ENCODE assay signal across 8 mouse cellular contexts in the genomic region with DNA sequence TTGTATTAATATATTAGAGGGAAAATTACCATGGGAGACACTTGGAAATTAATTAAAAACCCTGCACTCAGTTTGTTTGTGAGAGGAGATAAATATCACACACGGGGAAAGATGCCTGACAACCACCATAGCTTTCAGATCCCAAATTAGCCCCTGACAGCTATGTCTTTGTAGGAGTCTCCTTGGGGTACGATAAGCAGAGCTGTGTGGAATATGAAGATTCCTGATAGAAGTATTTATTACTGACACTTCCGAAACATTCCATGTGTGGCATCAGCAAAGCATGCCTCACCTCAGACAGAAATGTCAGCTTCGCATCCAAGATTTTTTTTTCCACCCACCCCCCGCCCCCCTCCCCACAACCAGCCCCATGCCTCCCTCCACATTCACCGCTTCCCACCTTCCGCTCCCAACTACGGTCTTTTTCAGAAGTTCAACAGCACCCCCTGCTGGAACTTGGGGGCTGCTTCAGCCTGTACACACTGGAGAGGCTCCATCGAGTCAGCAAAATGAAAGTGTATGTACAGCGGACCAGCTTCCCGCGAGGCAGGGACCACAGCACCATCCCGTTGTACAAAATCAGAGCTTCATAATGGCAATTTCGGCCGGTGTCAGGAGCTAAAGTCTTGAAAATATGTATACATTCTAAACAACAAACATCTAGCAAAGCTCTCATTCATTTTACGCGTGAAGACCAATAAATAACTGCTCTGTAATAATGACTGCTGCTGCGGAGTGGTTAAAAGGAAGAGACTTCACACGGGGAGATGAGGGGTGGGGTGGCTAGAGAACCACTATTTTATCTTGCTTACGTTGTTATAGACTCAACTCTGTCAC.
DNase-seq lines count a peak whose midpoint lies in the region; ATAC-seq and TF ChIP-seq lines count a peak whose summit lies in the region.

No protein-coding gene starts in this region.

- H3K9me3 ChIP-seq in forebrain, embryonic 10.5 days, result no peaks in the 10 kb centered on the region
- H3K9me3 ChIP-seq in heart, embryonic 16.5 days (replicated peaks; ENCODE audit: control insufficient read depth, low read length), result no peaks in the 10 kb centered on the region
- H3K9me3 ChIP-seq in liver, embryonic 14.5 days (ENCODE audit: control insufficient read depth, low read length), result no peaks in the 10 kb centered on the region
- H3K9me3 ChIP-seq in neural tube, embryonic 11.5 days (ENCODE audit: control insufficient read depth, low read length), result no peaks in the 10 kb centered on the region
- no peaks in the 10 kb centered on the region for H3K9me3 ChIP-seq in stomach, embryonic 16.5 days (replicated peaks; ENCODE audit: control insufficient read depth, low read length)

- H3K4me1 ChIP-seq in forebrain, embryonic 10.5 days, result peaks cover 9% of the 10 kb centered on the region; the same call in 1 of the 2 replicates
- H3K4me1 ChIP-seq in heart, embryonic 16.5 days (ENCODE audit: control insufficient read depth, insufficient read depth, low read length), result no peaks in the 10 kb centered on the region
- no peaks in the 10 kb centered on the region; a peak in 1 of 4 replicates for H3K4me1 ChIP-seq in liver, embryonic 14.5 days (replicated peaks; ENCODE audit: control insufficient read depth in 2 of 2, insufficient read depth in 2 of 2, low read length in 1 of 2)
- H3K4me1 ChIP-seq in neural tube, embryonic 11.5 days (ENCODE audit: control insufficient read depth, insufficient read depth, low read length), result no peaks in the 10 kb centered on the region
- H3K4me1 ChIP-seq in stomach, embryonic 16.5 days (ENCODE audit: control insufficient read depth, insufficient read depth, low read length), result 0 out of 2 replicates have a peak, but pooled peaks cover 3% of the 10 kb centered on the region

- H3K36me3 ChIP-seq in forebrain, embryonic 10.5 days (replicated peaks), result no peaks in the 10 kb centered on the region
- no peaks in the 10 kb centered on the region for H3K36me3 ChIP-seq in heart, embryonic 16.5 days (ENCODE audit: control insufficient read depth, insufficient read depth)
- no peaks in the 10 kb centered on the region for H3K36me3 ChIP-seq in liver, embryonic 14.5 days (replicated peaks; ENCODE audit: control insufficient read depth, insufficient read depth, low read depth)
- no peaks in the 10 kb centered on the region for H3K36me3 ChIP-seq in neural tube, embryonic 11.5 days (ENCODE audit: control insufficient read depth, insufficient read depth, low read length)
- no peaks in the 10 kb centered on the region for H3K36me3 ChIP-seq in stomach, embryonic 16.5 days (ENCODE audit: control insufficient read depth, insufficient read depth, low read length)

- H3K27me3 ChIP-seq in forebrain, embryonic 10.5 days (ENCODE audit: poor library complexity, severe bottlenecking), result no peaks in the 10 kb centered on the region
- no peaks in the 10 kb centered on the region for H3K27me3 ChIP-seq in heart, embryonic 16.5 days (ENCODE audit: control insufficient read depth, insufficient read depth, low read length)
- H3K27me3 ChIP-seq in liver, embryonic 14.5 days (ENCODE audit: control insufficient read depth, insufficient read depth, low read length), result no peaks in the 10 kb centered on the region
- H3K27me3 ChIP-seq in neural tube, embryonic 11.5 days (ENCODE audit: control insufficient read depth, insufficient read depth, low read length), result no peaks in the 10 kb centered on the region
- H3K27me3 ChIP-seq in stomach, embryonic 16.5 days (ENCODE audit: control insufficient read depth, insufficient read depth, low read length), result no peaks in the 10 kb centered on the region

- peak overlapping the region; percentile 59 for H3K4me2 ChIP-seq in heart, embryonic 16.5 days (ENCODE audit: low read depth, low read length)
- peak overlapping the region; percentile 53 for H3K4me2 ChIP-seq in liver, embryonic 14.5 days (ENCODE audit: low read depth)
- peak overlapping the region; percentile 24 for H3K4me2 ChIP-seq in neural tube, embryonic 11.5 days (ENCODE audit: low read depth)
- peak overlapping the region; percentile 57 for H3K4me2 ChIP-seq in stomach, embryonic 16.5 days (ENCODE audit: low read depth, low read length)

- TF ChIP-seq CTCF in brain, embryonic 14.5 days (IDR thresholded peaks at IDR 0.05; ENCODE audit: borderline replicate concordance, extremely low read depth, insufficient read depth, insufficient read length), result peak; percentile 92
- TF ChIP-seq CTCF in liver, embryonic 14.5 days (IDR thresholded peaks at IDR 0.05; ENCODE audit: low read depth), result peak; percentile 78

- peak overlapping the region; percentile 29 for H3K4me3 ChIP-seq in forebrain, embryonic 10.5 days
- peak overlapping the region; percentile 48 for H3K4me3 ChIP-seq in heart, embryonic 16.5 days (ENCODE audit: low read length)
- peak overlapping the region; percentile 37 to 45; a peak in 3 of 4 replicates for H3K4me3 ChIP-seq in liver, embryonic 14.5 days (ENCODE audit: insufficient read depth in 1 of 2, low read depth in 2 of 2, low read length in 2 of 2)
- H3K4me3 ChIP-seq in neural tube, embryonic 11.5 days (ENCODE audit: low read depth, low read length), result peak overlapping the region; percentile 18; the same call in 1 of the 2 replicates
- peak overlapping the region; percentile 45 for H3K4me3 ChIP-seq in stomach, embryonic 16.5 days (replicated peaks; ENCODE audit: low read length)

- ATAC-seq in heart, embryonic 16.5 days (replicated peaks; ENCODE audit: extremely low read depth, insufficient read depth, low FRiP score), result peak; percentile 93
- peak; percentile 57; the same call in 1 of the 2 replicates for ATAC-seq in liver, embryonic 14.5 days (ENCODE audit: insufficient read depth)
- peak; percentile 94 for ATAC-seq in neural tube, embryonic 11.5 days (ENCODE audit: insufficient read depth, low FRiP score, low TSS enrichment)
- ATAC-seq in stomach, embryonic 16.5 days (ENCODE audit: insufficient read depth, low FRiP score), result peak; percentile 94

- TF ChIP-seq POLR2A in brain, embryonic 14.5 days (IDR thresholded peaks at IDR 0.05; ENCODE audit: borderline replicate concordance, extremely low read depth, insufficient read depth, insufficient read length, poor library complexity, severe bottlenecking), result no peak

- TF ChIP-seq EP300 in liver, embryonic 14.5 days (IDR thresholded peaks at IDR 0.05; ENCODE audit: low read depth), result no peak

- WGBS in forebrain, embryonic 10.5 days, result 37% methylated on average over 19 of the region's 20 CpGs
- 31% methylated on average over 19 of the region's 20 CpGs for WGBS in heart, embryonic 16.5 days
- WGBS in liver, embryonic 14.5 days (ENCODE audit: insufficient replicate concordance), result 22% methylated on average over 20 of the region's 20 CpGs
- WGBS in neural tube, embryonic 11.5 days, result 27% methylated on average over 20 of the region's 20 CpGs
- WGBS in stomach, embryonic 16.5 days, result 24% methylated on average over 20 of the region's 20 CpGs

- peak overlapping the region; percentile 42; the same call in 1 of the 2 replicates for H3K9ac ChIP-seq in heart, embryonic 16.5 days (ENCODE audit: low read length)
- H3K9ac ChIP-seq in liver, embryonic 14.5 days (replicated peaks), result no peak overlapping the region
- H3K9ac ChIP-seq in neural tube, embryonic 11.5 days (ENCODE audit: low read length), result no peak overlapping the region
- H3K9ac ChIP-seq in stomach, embryonic 16.5 days (ENCODE audit: low read length), result peak overlapping the region; percentile 58

- DNase-seq in CD8-positive naive resting alpha-beta T cell, adult 2 months (ENCODE audit: low read depth in 2 of 2, low spot score in 2 of 2), result peak; percentile 10 to 20
- peak; percentile 96 for DNase-seq in brain, embryonic 14.5 days (ENCODE audit: low read depth)
- peak; percentile 80 for DNase-seq in forebrain, embryonic 10.5 days (ENCODE audit: extremely low spot score, low spot score)
- DNase-seq in kidney, postnatal 36 days, result peak; percentile 62 to 75
- DNase-seq in liver, embryonic 14.5 days (ENCODE audit: low read depth in 3 of 3, low spot score in 3 of 3), result peak; percentile 36 to 49 (median 40)
- DNase-seq in neural tube, embryonic 11.5 days (ENCODE audit: low spot score), result peak; percentile 86

- 0 out of 2 replicates have a peak overlapping the region, but pooled peaks have one; percentile 15 for H3K27ac ChIP-seq in forebrain, embryonic 10.5 days
- no peak overlapping the region for H3K27ac ChIP-seq in heart, embryonic 16.5 days (ENCODE audit: low read length)
- H3K27ac ChIP-seq in liver, embryonic 14.5 days, result no peak overlapping the region
- H3K27ac ChIP-seq in neural tube, embryonic 11.5 days (ENCODE audit: low read depth, low read length), result no peak overlapping the region
- H3K27ac ChIP-seq in stomach, embryonic 16.5 days (ENCODE audit: low read length), result no peak overlapping the region

Comparison
In these comparisons a context has a peak if more than half of its experiments do, and no peak if none do; other contexts are left out.
1. DNase-seq: peak in every context shown above with its lines; median percentile 96 in brain, embryonic 14.5 days; 86 in neural tube, embryonic 11.5 days; 80 in forebrain, embryonic 10.5 days; 68 in kidney, postnatal 36 days; 40 in liver, embryonic 14.5 days; 15 in CD8-positive naive resting alpha-beta T cell, adult 2 months.
2. H3K9ac ChIP-seq: peak in heart, embryonic 16.5 days (single experiment) and stomach, embryonic 16.5 days (single experiment); none in liver, embryonic 14.5 days (single experiment) and neural tube, embryonic 11.5 days (single experiment).
3. Peak in every context shown above with its lines, with median percentiles within 50 percentile points of each other: H3K4me3 ChIP-seq, ATAC-seq and H3K4me2 ChIP-seq.